Mouse (Mus musculus): Measurements from ENCODE around the gene Camta1.

DNA sequence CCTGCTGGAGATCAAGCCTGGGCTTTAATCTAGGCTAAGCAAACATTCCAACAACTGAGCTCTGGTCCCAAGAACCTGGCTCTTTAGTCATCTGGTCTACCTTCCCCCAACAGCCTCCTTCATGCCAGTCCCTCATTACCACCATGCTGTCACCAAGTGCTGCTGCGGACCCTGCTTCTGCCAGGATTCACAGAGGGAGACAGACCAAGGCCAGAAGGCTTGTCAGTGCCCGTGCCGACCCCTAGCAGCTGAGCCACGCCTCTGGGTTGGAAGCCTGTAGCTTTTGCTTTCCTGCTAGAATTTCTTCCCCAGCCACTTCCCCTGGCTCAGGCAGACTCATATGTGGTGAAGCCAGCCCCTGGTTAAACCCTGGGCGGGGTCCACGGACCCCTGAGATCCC lies 533.6 kb downstream of the Camta1 start:
- TF ChIP-seq GATA1 (IDR thresholded peaks at IDR 0.05; ENCODE audit: borderline replicate concordance, low read length) (no peak), FLI1 (IDR thresholded peaks at IDR 0.05; ENCODE audit: low read length) (no peak)
